Mouse (Mus musculus): ENCODE data around the gene Sipa1. TPM values are rescaled to one million over a fixed set of nuclear protein-coding genes. Genes with fewer than 3 reads are reported as not detected.

Sipa1 gene
- total and polyA plus RNA-seq, 3 experiments = 6.2 to 15.5 TPM; not detected in 1

GRCm38 (mm10) chr19:5662981-5663913, at the start of gene Sipa1 (continued):
- peak; percentile 24; the same call in 1 of the 2 replicates for TF ChIP-seq ZMIZ1 (IDR thresholded peaks at IDR 0.05; ENCODE audit: low read depth, low read length)
- TF ChIP-seq JUND (IDR thresholded peaks at IDR 0.05; ENCODE audit: low read depth, low read length) = no peak
- peak; percentile 29; the same call in 1 of the 2 replicates for TF ChIP-seq SIN3A (IDR thresholded peaks at IDR 0.05; ENCODE audit: low read length)
- no peak for TF ChIP-seq SMC3 (IDR thresholded peaks at IDR 0.05; ENCODE audit: low read depth, low read length)
- 0 out of 2 replicates have a peak, but pooled peaks have one; percentile 27 for TF ChIP-seq MXI1 (IDR thresholded peaks at IDR 0.05; ENCODE audit: low read depth, low read length)

- no peak for DNase-seq (ENCODE audit: low read depth, low spot score)
- Histone ChIP-seq H3K36me3 (ENCODE audit: control insufficient read depth in 1 of 2, insufficient read depth in 2 of 2, low read length in 2 of 2) (peaks cover 0 to 6% of the 10 kb centered on the region in 2 experiments), H3K4me1 (ENCODE audit: control insufficient read depth in 1 of 2, insufficient read depth in 2 of 2, low read length in 2 of 2) (peaks cover 0 to 4% of the 10 kb centered on the region in 2 experiments; a peak in 1 of 4 replicates), H3K79me2 (ENCODE audit: control insufficient read depth, insufficient read depth, low read length, poor library complexity) (peaks cover 3% of the 10 kb centered on the region; the same call in 1 of the 2 replicates), H3K27ac (ENCODE audit: control insufficient read depth, low read depth, low read length) (no peak overlapping the region), H3K4me3 (ENCODE audit: control insufficient read depth in 1 of 2, insufficient read depth in 1 of 2, low read depth in 2 of 2, low read length in 2 of 2) (no peak overlapping the region), H3K27me3 (ENCODE audit: control insufficient read depth in 1 of 2, insufficient read depth in 2 of 2, low read length in 2 of 2) (no peaks in the 10 kb centered on the region), H3K9me3 (replicated peaks; ENCODE audit: insufficient read depth, low read length) (no peaks in the 10 kb centered on the region), H3K9ac (ENCODE audit: control insufficient read depth, low read depth, low read length, poor library complexity, severe bottlenecking) (no peak overlapping the region)
- TF ChIP-seq USF2 (IDR thresholded peaks at IDR 0.05; ENCODE audit: borderline replicate concordance in 1 of 2, insufficient read depth in 1 of 2, low read depth in 1 of 2, low read length in 2 of 2) (no peak), ELF1 (IDR thresholded peaks at IDR 0.05; ENCODE audit: low read depth, low read length) (no peak), MAFK (IDR thresholded peaks at IDR 0.05; ENCODE audit: borderline replicate concordance, low read depth, low read length) (no peak), TBP (IDR thresholded peaks at IDR 0.05; ENCODE audit: low read depth, low read length) (no peak), BHLHE40 (IDR thresholded peaks at IDR 0.05; ENCODE audit: borderline replicate concordance, low read depth, low read length) (no peak), MYC (IDR thresholded peaks at IDR 0.05; ENCODE audit: low read depth, low read length) (no peak), KAT2A (conservative IDR thresholded peaks at IDR 0.05; ENCODE audit: low read depth, low read length) (no peak), ZMIZ1 (IDR thresholded peaks at IDR 0.05; ENCODE audit: low read depth, low read length) (no peak), CHD1 (IDR thresholded peaks at IDR 0.05; ENCODE audit: low read depth, low read length) (no peak), TCF12 (IDR thresholded peaks at IDR 0.05; ENCODE audit: low read depth, low read length) (no peak), ZC3H11A (IDR thresholded peaks at IDR 0.05; ENCODE audit: low read depth, low read length) (no peak), NELFE (IDR thresholded peaks at IDR 0.05; ENCODE audit: low read depth, low read length) (no peak), HCFC1 (IDR thresholded peaks at IDR 0.05; ENCODE audit: low read depth, low read length) (no peak), GATA1 (IDR thresholded peaks at IDR 0.05; ENCODE audit: low read depth, low read length) (no peak), RAD21 (IDR thresholded peaks at IDR 0.05; ENCODE audit: low read depth, low read length) (no peak), JUND (IDR thresholded peaks at IDR 0.05; ENCODE audit: low read depth, low read length) (no peak), MAZ (IDR thresholded peaks at IDR 0.05; ENCODE audit: low read depth, low read length) (no peak), MEF2A (IDR thresholded peaks at IDR 0.05; ENCODE audit: extremely low read depth, insufficient replicate concordance, low read depth, low read length, poor library complexity, severe bottlenecking) (no peak), POLR2AphosphoS5 (IDR thresholded peaks at IDR 0.05; ENCODE audit: borderline replicate concordance, low read depth, low read length) (no peak), USF1 (IDR thresholded peaks at IDR 0.05; ENCODE audit: low read depth, low read length) (no peak)
Observed at GRCm38 (mm10) chr19:5713255-5713654, 49.7 kb upstream of the Sipa1 start.

Measured in MEL (cell line).